Mouse (Mus musculus) embryonic fibroblast, embryonic 13.5 days (primary cell): ENCODE data around the gene Xpnpep3.

Experiments
- CTCF ChIP-seq: IDR thresholded peaks from 2 replicates; pipeline ENCODE4 v1.5.1; 2011; ENCODE audit warnings: mild to moderate bottlenecking, control low read depth, low read length, moderate library complexity, borderline replicate concordance; ENCODE audit not compliant: insufficient read depth
- POLR2A ChIP-seq: IDR thresholded peaks from 2 replicates; pipeline ENCODE4 v1.6.1; 2011; ENCODE audit warnings: low read depth, mild to moderate bottlenecking, control low read depth, low read length, moderate library complexity

GRCm38 (mm10) chr15:81408199-81408598 lies 8.3 kb downstream of the Xpnpep3 start, which contains the start of gene Dnajb7:
- TF ChIP-seq CTCF (no peak), POLR2A (no peak)
